Mouse (Mus musculus) heart, adult 2 months (tissue): ENCODE measurements around the gene Pgm5.

Experiments used
- CTCF ChIP-seq: fragments of 200-600 bp; IDR thresholded peaks from 2 replicates; pipeline ENCODE4 v1.8.1; 2022; ENCODE audit warnings: antibody characterized with exemption, mild to moderate bottlenecking, moderate library complexity
- EP300 ChIP-seq: fragments of 200-500 bp; IDR thresholded peaks from 2 replicates; pipeline ENCODE4 v1.6.1; 2011; ENCODE audit warnings: low read depth, low read length, control low read depth; ENCODE audit not compliant: insufficient read depth
- POLR2A ChIP-seq: fragments of 200-500 bp; IDR thresholded peaks from 2 replicates; pipeline ENCODE4 v1.6.1; 2011; ENCODE audit warnings: mild to moderate bottlenecking, low read depth, low read length, control low read depth; ENCODE audit not compliant: insufficient read depth

DNA sequence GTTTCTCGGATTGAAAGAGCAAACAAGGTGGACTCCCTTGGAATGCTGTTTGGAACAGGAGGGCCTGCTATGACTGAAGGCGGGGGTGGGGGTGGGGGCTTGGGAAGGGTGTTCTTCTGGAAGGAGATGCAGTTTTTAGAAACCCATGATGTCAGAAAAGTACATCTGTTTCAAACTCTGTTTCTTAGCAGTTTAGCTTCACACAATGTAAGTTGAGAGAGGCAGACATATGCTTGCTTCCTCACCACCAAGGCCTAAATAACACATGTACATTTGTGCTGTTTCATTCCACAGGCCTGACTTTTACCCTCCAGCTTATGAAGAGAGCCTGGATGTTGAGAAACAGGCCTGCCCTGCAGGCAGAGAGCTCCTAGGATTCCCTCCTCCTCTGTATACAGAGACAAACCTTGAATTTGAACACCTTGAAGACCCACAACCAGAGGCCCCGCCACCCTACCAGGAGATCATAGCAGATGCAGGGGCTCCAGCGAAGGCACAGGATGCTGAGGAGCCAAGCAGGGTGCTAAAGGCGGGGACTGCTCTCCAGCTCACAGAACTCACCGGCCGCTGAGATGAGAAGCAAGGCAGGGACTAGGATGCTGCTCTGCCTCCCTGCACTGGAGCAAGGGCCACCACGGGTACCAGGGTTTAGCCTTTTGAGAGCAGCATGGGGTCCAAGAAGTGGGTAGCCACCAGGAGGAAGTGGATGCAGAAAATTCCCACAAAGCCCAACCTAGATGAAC lies 184.2 kb downstream of the Pgm5 start:
- TF ChIP-seq CTCF (no peak), POLR2A (no peak), EP300 (no peak)
